Mouse (Mus musculus) liver, postnatal 0 days (tissue): ENCODE results near the gene Bysl.
"Not testable (repeated sequence)": the region's sequence is repeated elsewhere in the genome, so short reads cannot be mapped to it uniquely, and the experiment has no call there.

Experiments
- CTCF ChIP-seq: sonication (generic); IDR thresholded peaks from 2 replicates; pipeline ENCODE4 v1.5.1; 2016; ENCODE audit warnings: antibody characterized with exemption, low read depth
- EP300 ChIP-seq: IDR thresholded peaks from 2 replicates; pipeline ENCODE4 v1.6.1; 2016; ENCODE audit warnings: antibody characterized with exemption, low read depth, mild to moderate bottlenecking

DNA sequence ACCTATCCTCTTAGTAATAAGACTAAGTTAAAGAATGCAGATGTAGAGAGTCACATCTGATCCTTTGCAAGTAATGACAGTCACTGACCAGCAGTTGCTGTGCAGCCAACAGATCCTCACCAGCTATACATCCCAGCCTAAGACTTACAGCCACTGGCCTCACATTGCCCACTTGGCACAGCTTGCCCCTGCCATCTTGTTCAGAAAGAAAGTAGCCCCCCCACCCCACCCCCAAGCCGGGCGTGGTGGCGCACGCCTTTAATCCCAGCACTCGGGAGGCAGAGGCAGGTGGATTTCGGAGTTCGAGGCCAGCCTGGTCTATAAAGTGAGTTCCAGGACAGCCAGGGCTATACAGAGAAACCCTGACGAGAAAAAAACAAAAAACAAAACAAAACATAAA, 43.1 kb upstream of the Bysl start:
- not testable (repeated sequence) for TF ChIP-seq CTCF, EP300
